Mouse (Mus musculus) natural killer cell, adult 2 months (primary cell): ENCODE results near the gene Stx6.

Experiments used
- DNase-seq, 2 experiments: peaks; one replicate each; pipeline ENCODE4 v3.0.0; 2022; ENCODE audit warnings: low spot score in 2 of 2

Stx6 gene

DNA sequence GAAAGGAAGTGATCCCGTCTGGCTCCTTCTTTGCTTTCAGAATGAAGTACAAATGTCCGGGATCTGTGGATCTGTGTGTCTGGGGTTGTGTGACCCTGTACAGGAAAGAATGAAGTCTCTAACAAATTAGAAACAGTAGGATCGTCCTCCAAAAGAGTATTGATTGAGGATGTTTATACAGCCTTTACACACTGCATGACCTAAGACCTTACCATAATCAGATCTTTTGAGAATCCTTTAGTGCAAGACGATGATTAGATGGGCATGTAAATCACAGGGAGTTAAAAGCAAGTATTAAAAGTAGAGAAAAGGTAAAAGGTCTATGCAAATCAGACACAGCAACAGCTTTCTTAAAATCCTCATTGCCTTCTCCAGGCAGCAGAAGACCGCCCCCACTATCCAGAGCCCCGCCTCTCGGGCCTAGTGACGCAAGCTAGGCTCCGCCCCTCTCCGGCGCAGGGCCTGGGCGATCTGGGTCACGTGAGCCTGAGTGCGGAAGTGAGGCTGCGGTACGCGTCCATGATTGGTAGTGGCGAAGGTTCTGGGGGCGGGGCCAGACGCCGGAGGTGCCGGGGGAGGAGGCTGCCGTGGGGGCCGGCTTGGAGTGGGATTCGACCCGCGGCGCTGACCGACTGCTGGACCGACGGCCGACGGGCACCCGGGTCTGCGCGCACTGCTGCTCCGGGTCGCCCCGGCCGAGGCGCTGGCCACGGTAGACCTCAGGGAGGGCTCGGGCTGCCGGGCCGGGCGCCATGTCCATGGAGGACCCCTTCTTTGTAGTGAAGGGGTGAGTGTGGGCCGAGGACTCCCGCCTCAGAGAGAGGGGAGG is at the start of gene Stx6:
TSS of gene Stx6 (plus strand) at position 575 of the 829 bp plus-strand sequence.
- peak; percentile 98 to 99 for DNase-seq

DNA sequence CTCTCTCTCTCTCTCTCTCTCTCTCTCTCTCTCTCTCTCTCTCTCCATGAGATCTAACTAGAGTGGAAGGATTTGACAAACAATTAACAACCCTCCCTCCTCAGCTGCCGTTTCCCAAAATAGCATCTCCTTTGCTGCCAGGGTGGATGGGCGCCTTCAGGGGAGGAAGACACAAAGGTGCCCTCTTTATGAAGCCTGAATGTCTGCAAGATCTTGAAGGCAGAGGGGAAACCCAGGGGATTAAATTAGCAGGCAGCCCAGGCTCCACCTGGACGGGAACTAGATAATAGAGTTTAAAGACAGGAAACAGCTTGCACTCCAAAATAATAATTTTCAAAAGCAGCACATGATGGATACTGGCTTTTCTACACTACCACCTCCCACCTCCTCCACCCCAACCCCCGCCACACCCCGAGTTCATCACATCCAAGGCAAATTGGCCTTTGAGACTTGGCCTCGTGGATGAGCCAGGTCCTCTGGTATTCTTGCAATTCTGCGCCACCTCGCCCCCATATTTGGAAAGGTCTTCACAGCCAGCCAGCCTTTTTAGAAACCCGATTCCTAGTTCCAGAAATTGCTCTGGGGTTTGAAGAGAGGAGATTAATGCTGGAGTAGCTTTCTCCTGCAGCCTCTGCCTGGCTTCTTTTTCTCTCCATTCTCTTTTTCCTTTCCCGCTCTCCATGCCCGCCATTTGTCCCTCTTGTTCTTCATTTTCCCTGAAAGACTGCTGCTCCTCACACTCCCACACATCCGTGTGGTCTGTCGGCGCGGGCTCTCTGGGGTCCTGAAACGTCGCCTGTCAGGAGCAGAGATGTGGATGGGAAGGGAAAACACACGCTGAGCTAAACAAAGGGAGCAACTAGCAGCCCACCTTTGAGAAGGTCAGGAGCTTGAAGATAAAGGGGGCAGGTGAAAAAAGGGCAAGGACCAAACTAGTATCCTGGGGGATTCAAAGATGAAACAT is 48.8 kb upstream of the Stx6 start:
- DNase-seq = no peak

GRCm38 (mm10) chr1:155111491-155111890 is 47.0 kb upstream of the Stx6 start:
- no peak for DNase-seq

DNA sequence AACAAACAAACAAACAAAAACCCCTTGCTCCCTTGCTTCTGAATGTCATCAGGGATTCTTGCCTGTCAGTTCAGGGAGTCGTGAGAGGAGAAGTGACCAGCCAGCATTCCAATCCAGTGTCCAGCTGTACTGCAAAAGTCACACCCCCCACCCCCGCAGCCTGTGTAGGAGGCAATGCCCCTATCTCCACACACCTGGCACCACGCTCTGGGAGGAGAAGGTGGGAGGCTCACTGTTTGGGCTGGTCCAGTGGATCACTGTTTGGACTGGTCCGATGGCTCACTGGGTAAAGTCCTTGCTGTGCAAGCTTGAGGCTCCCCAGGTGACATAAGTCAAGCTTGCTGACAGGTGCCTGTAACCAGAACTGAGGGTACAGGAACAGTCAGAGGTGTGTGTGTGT is 46.4 kb upstream of the Stx6 start:
- no peak for DNase-seq

DNA sequence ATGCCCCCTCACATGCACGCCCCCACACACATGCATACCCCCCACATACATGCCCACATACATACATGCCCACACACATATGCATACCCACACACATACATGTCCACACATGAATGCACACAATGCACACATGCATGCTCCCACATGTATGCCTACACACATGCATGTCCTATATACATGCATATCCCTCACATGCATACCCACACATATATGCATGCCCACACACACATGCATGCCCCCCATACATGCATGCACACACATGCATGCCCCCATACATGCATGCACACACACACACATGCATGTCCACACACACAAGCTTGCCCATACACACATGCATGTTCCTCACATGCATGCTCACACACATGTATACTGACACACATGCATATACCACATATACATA is 45.6 kb upstream of the Stx6 start:
- no peak for DNase-seq

DNA sequence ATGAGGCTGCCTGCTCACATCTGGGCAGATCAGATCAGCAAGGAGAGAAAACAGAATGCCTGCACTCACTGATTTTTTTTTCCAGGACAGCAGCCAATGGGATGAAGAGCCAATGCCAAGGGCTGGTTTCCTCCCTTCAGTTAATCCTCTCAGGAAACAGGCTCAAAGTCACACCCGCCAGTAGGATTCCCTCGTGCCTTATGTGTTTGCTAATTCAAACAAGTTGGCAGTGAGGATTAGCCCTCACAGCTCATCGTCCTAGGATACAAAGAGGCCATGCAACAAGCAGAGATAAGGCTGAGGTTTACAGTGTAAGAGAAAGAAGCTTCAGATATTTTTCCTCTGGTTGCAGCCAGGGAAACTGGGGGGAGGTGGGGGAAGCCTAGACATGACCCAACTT is 44.6 kb upstream of the Stx6 start:
- no peak for DNase-seq

- DNase-seq = no peak
These were observed 38.8 kb upstream of the Stx6 start for GRCm38 (mm10) chr1:155119719-155120118.

GRCm38 (mm10) chr1:155121977-155122939 is 36.3 kb upstream of the Stx6 start:
- no peak for DNase-seq

- DNase-seq = no peak
These were observed 34.1 kb upstream of the Stx6 start for GRCm38 (mm10) chr1:155124397-155124796.

DNA sequence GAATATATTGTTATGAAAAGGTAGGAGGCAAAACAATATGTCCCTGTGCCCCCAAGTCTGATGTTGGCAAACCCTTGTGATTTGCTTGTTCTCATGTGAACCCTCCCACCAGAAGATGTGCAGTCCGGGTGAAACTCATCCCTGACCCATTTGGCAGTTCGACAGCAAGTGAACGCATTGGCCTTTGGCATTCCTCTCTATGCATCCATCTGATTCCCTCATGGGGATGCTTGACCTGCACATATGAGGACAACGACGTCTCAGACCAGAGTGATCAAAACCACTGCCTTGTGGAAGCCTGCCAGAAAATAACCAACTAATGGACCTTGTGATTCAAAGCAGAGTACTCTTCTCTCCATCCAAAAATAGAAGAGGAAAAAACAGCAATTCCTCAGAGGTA is 31.8 kb upstream of the Stx6 start:
- DNase-seq = no peak

GRCm38 (mm10) chr1:155127429-155127934 is 31.0 kb upstream of the Stx6 start:
- DNase-seq = no peak

DNA sequence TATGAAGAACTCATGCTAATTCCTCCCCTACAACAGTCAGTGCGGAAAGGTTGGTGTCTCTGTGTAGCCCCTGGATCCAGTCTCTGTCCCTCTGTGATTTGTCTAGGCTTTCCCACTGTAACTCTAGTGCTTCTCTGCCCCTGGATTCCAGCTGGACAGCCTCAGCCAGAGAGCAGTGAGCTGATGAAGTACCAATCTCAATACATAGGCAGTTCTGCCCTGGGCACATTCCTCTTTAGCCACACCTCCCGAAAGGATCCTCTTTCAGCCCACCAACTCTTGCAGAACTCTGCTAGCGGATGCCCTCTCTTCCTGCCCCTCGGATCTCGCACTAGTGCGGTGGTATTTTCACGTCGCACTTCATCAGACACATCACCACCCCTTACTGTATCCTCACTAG is 23.6 kb upstream of the Stx6 start:
- no peak for DNase-seq

- no peak for DNase-seq
These were observed 19.7 kb upstream of the Stx6 start for GRCm38 (mm10) chr1:155138795-155139194.

- DNase-seq = peak; percentile 72 to 83
These were observed 18.4 kb upstream of the Stx6 start for GRCm38 (mm10) chr1:155140076-155140475.

- peak; percentile 26 to 37 for DNase-seq
These were observed 12.9 kb upstream of the Stx6 start for GRCm38 (mm10) chr1:155145620-155146019.

DNA sequence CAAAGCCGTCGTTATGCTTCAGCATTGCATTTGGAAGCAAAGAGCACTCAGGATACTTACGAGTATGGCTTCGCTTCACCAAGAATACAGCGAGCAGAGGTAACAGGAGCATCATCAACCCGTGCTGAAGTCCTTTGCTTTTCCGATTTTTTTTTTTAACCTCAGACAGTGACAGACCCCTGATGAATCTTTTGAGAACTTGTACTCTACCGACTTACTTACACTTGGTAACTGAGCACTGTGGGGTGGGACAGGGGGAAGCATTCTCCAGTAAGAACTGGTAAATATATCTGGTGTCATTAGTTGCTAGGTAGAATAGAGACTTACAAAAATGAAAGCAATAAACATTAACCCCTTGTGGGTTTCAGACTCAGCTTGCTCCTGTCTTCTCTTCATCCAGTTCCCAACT is 11.9 kb upstream of the Stx6 start, which contains the start of gene Mr1:
TSS of gene Mr1 (minus strand) at position 243 of the 409 bp plus-strand sequence.
- DNase-seq = peak; percentile 49 to 50

GRCm38 (mm10) chr1:155147228-155147627 is 11.3 kb upstream of the Stx6 start:
- no peak for DNase-seq

- no peak for DNase-seq
These were observed 9.1 kb upstream of the Stx6 start for GRCm38 (mm10) chr1:155149403-155149802.

- DNase-seq = no peak
These were observed 7.7 kb upstream of the Stx6 start for GRCm38 (mm10) chr1:155150821-155151220.

GRCm38 (mm10) chr1:155153906-155154305 is 4.6 kb upstream of the Stx6 start:
- DNase-seq = no peak

DNA sequence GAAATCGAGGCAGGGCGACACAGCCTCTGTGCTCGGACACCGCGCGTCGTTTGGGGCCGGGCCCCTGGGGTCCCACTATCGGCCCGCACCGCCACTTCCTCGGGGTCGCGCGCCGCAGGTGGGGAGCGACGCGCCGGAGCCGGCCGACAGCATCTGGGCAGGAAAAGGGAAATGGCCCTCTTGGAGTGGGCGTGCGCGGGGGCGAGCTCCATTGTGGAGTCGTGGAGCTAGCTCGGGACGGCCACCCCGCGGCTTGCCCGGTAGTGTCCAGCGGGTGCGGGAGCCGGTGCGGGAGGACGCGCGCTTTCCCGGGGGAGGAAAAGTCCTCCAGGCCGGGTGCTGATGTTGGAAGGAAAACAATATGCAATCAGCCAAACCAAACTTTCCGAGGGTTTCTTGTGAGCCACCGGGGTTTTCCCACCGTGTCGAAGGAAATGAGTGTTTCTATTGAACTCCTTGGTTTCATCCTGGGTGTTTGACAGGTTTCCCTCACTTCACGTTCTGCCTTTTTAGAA is 512 bp downstream of the Stx6 start:
- DNase-seq = peak in 1 of 2 experiments; percentile 6
